Mouse (Mus musculus): ENCODE results near the gene Traf3ip3. TPM values are rescaled to one million over a fixed set of nuclear protein-coding genes. Genes with fewer than 3 reads are reported as not detected.
A peak's percentile ranks its signal among the peaks of the same experiment; 100 is the strongest.

Traf3ip3 gene
- total RNA-seq, 1 experiment from 2014 or later = 1.5 TPM

DNA sequence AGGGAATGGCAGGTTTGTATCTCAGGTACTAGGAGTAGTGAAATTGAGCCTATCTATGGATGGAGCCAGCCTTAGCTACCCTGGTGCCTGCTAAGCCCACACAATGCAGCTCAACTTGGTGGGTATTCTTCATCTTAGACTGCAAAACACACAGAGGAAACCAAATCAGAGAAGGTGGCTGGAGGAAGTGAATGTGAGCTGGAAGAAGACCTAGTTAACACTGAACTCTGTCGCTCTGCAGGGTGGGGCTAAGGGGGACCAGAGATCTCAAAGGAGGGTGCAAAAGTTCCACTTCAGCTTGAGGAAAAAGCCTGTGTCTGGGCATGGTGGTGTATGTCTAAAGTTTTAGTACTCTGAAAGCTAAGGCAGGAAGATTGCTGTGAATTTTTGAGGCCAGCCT, 41.9 kb downstream of the Traf3ip3 start:
- DNase-seq = no peak

DNA sequence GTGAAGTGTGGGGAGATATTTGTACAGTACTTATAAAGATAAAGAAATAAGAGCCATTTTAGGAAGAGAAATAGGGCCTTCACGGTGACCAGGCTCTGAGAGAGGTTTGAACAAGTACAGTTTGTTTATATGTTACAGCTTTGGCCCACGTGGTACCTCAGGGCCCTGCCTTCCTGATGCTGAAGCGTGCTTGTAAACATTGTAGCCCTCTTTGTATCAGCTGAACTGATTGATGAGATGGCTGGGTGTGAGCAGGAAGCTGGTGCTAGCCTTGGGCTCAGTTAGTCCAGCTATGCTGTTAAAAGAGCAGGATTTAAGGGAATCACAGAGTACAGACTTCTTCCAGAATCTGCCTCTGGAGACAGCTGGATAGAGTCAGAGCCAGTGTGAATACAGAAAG, 42.3 kb downstream of the Traf3ip3 start:
- DNase-seq = no peak

DNA sequence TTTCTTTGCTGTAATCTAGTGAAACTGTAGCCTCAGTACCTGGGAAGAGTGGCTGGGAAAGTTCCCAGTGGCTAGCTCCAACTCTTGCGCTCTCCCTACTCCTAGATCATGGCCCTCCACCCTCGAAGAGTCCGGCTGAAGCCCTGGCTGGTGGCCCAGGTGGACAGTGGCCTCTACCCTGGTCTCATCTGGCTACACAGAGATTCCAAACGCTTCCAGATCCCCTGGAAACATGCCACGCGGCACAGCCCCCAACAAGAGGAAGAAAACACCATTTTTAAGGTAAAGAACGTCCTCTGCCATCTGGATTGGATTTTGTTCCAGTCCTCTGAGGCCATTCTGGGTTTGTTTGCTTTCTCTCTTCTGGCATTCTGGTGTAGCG, 44.4 kb downstream of the Traf3ip3 start:
- no peak for DNase-seq

DNA sequence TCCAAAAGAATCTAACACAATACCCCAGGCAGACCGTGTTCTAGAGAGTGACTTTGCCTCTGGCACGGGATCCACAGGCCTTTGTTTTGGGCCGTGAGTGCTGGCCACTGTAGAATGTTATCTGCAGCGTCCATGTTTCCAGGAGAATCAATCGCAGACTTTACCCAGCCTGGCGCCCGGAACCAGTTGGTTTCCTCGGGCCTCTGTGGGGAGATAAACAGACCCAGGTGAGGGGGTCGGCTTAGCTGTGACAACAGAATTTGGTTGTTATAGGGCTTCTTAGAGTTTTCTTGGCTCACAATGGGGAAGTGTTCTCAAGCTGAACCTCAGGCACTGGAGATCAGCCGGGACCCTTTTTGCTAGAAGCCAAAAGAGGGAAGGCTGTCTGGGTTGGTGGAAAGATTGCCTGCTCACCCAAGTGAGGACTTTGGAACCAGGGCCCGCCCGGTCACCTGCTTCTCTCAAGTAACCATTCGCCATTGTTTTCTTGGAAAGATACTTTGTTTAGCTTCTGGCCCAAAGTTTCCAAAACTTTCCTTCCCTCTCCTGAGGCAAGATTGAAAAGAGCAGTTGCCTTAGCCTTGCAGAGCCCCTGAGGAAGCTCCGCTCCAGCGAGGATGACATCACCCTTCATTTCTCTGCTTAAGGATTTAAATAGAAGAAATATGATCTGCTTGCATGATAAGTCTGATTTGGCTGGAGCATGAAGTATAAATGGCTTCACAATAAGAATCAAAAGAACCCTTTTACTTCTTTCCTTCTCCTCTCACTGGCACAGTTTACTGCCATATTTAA, 45.0 kb downstream of the Traf3ip3 start:
- DNase-seq = no peak

DNA sequence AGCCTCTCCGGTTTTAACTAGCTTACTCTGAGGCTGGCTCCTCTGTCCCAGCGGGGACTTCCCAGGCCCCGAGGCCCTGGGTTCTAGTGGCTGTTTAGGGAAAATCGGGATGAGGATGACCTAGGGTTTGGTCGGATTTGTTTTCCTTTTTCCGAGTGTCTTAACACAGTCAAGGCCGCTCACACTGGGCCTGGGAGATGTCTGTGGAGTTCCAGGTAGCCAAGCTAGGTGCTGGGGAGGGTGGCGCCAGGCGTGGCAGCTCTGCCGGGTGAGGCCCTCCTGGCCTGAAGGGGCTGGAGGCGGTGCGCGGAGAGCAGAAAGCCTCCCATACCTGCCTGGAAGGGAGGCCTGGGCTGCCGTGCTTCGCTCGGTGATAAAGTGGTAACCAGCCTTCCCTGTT, 47.9 kb downstream of the Traf3ip3 start:
- DNase-seq = no peak

DNA sequence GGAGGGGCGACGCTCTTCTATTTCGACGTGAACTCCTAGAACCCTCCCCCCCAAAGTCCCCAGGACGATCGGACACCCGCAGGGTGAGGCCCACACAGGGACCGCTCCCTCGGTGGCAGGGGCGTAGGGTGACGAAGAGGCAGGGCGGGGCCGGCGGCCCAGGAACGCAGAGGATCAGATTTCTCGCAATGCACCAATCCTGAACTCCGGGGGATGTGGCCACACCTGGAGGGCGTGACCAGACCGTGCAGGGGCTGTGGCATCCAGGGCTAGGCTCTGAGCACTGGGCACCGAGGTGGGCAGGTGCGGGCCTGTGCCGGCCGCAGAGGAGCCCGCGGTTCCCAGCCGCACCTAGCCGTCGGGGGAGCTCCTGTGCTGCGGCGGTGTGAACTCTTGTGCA, 48.6 kb downstream of the Traf3ip3 start, which contains the start of gene Irf6:
TSS of gene Irf6 (plus strand) at position 240 of the 400 bp plus-strand sequence.
- peak; percentile 69 for DNase-seq

DNA sequence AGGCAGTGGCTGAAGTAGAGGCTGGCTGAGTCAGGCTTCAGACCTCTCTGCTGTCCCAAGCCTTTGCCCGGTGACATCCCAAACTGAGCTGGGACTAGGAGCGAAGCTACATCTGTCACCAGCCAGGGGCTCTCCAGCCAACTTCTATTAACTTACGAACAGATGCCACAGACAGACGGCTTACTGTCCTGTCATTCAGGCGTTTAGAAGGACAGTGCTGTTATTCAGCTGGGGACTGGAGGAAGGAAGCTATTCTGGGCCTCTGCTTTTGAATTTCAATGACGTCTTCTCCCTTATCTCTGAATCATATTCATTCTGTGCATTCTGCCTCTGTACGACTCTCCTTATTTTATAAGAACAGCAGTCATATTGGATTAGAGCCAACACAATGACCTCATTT, 50.4 kb downstream of the Traf3ip3 start:
- DNase-seq = no peak

DNA sequence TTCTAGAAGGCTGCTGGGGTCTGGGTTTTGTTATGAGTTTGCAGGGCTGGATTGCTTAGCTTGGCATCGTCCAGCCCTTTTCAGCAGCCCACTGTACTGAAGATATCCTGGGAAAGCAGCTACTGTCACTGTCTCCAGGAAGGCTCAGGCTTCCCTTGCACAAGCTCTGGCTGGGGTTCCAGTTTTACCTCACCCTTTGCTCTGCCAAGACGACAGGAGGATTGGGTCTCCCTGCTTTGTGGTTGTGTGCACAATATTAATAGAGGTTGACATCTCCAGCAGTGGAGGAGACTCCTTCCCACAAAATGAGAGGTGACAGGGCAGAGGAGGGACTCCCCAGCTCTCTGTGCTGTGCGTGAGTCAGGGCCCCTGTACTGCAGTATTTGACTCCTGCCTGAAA, 52.3 kb downstream of the Traf3ip3 start:
- no peak for DNase-seq

DNA sequence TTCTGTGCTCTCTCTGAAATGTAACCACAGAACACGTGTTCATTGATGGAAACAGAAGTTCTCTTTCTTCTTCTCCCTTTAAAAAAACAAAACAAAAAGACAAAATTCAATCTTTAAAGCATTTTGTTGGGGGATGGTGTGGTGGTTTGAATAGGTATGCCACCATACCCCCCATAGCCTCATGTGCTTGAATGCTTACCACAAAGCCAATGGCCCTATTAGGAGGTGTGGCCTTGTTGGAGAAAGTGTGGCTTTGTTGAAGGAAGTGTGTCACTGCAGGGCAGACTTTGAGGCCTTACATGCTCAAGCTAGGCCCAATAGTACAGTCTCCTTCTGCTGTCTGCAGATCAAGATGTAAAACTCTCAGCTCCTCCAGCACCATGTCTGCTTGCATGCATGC, 55.1 kb downstream of the Traf3ip3 start:
- no peak for DNase-seq

DNA sequence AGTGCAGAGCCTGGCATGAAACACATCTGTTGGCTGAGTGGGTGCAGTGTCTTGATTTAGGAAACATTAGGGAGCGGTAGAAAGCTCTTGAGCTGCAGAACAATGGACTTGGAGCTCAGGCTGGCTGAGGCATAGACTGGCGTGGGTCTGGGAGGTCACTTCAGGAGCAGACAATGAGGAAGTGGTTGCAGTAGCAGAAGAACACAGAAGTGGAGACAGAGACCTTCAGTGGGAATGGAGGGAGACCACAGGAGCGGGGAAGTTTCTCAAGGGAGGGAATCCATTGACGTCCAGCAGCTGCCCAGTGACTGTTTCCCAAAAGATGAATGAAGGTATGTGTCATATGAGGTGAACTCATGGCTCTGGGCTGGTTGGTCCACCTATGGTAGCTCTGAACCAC, 56.4 kb downstream of the Traf3ip3 start:
- DNase-seq = no peak

DNA sequence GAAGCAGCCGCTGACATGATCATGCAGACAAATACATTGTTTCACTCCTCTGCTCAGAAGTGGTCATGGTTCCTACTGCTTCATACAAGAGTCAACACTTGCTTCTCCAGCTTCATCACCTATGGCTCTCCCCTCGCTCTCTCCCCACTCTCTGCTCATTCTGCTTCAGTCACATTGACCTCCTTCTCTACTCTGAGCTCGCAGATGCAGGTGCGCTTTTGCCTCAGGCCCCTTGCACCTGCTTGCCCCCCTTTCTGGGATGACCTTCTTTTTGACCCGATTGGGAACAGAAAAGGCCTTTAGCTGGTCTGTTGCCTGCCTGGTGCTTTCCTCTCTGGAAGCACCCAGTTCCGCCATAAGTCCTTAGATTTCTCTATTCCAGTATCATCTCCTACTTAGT, 57.0 kb downstream of the Traf3ip3 start:
- no peak for DNase-seq

DNA sequence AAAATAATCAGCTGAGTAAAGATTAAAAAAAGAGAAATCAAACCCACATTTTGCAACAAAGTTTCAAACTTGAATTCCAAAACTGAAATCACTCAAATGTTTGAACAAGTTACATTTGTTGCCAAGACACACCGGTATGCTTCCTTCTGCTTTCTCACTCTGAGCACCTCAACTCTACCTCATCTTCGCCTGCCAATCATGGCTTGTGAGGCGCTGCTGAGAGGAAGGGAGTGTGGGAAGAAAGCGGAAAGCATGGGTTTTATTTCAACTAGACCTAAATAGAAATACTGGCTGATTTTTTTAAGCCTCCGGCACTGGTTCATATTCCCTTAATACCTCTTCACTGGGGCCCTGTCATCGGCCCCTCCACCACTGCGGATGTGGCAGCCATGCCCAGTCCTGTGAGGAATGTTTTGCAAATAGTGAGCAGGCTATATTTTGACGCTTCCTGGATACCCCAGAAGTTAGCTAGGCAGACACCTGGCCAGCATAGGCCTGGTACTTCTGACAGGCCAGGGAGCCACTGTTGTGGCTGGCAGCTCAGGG, 58.9 kb downstream of the Traf3ip3 start:
- no peak for DNase-seq

DNA sequence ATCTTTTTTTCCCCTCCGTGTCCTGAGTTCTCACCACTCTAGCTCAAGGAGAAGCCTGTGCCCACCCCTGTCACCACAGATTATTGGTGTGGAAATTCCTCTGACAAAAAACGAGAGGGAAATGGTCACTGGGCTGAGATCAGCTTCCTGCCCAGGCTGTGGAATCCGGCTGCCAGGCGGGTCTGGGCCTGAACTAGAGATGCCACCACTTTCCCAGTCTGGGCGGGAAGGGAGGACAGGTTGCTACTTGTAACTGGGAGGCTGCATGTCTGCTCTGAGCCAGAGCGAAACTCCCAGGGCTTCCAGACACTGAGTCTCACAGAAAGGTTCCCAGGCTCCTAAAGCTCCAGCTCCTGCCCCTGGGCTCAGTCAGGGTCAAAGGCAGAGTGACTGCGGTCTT, 60.4 kb downstream of the Traf3ip3 start:
- no peak for DNase-seq

DNA sequence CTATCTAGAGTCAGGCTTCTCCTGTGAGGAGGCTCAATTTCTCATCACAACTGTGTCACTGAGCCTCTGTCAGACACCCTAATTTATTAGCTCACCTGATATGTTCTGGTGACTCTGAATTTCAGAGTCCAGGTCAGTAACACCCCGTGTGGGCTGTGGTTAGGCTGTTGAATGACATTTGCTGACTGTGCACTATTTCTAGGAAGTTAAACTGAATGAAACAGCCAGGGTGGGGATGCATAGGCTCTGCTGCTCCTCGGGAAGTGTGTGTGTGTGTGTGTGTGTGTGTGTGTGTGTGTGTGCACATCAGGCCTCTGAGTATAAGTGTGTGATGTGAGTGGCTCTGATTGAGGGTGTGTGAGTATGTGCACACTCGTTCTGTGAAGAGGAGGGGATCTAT, 62.8 kb downstream of the Traf3ip3 start:
- DNase-seq = no peak

DNA sequence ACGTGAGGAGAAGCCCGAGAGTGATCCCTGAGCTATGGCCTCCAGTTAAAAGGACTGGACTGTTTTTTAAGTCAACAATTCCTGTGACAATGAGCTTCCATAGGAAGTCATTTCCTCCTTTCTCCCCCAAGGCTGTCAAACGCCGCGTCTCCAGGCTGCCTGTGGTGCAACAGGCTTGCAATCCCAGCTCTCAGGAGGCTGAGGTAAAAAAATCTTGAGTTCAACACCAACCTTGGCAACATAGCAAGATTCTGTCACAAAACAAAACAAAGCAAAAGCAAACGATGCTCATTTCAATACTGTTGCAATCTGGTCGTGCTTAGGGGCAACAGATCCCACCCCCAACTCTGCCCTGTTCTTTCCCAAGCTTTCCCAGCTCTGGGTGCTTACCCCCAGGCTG, 63.4 kb downstream of the Traf3ip3 start:
- no peak for DNase-seq

DNA sequence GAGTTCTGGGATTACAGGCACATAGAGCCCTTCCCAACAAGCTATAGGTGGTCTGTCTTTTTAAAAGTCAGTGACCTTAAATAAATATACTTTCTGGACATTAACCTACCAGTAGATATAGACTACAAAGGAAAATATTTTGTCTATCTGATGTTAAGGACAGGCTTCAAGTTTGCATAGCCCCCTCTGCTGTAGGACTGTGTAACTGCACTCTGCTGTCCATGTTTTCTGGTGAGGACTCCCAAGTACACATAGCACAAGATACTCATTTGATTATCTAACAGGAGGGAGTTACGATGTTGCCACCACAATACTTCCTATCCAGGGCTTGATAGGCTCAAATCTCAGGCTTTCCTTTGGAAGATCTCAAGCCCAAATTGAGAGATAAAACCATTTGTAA, 67.8 kb downstream of the Traf3ip3 start:
- no peak for DNase-seq

DNA sequence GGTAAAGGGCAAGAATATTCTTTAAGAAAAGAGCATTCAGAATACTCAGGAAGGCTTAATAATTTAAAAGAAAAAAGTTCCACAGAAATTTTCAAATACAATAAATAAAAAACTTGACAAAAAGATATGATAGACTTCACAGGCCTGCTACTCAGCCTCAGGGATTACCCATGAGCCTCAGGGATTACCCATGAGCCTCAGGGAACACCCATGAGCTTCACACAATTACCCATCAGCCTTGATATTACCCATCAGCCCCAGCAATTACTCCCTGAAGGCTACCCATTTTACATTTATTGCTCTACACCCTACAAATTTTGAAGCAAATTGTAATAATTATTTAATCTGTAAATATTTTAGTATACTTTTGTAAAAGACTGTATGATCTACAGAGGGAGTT, 69.1 kb downstream of the Traf3ip3 start:
- no peak for DNase-seq

DNA sequence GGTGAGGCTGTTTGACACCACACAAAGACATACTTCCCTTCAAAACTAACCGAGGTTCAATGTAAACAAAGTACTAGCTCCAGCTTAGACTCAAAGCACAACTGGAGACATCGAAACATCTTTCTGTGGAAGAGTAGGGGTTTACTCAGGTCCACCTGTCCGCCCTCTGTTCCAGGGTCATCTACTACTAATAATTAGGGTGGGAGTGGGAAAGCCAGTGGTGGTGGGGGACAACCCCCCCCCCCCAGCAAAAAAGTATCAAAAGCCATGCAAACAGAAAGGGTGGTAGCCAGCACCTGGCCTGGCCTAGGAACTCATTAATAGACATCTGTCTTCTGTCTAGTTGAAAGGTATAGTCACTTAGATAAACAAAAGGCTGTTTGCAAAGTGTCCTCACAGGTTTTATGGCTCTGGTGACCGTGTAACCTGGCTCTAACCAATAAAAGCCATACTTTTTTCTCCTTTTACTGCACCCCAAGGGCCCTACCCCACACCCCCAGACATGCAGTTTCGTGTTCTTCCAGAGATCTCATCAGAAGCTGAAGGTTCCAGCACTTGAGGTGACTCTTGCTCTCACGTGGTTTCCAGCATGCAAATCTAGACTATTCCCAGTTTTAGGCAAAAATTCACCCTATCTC, 70.1 kb downstream of the Traf3ip3 start:
- DNase-seq = no peak

DNA sequence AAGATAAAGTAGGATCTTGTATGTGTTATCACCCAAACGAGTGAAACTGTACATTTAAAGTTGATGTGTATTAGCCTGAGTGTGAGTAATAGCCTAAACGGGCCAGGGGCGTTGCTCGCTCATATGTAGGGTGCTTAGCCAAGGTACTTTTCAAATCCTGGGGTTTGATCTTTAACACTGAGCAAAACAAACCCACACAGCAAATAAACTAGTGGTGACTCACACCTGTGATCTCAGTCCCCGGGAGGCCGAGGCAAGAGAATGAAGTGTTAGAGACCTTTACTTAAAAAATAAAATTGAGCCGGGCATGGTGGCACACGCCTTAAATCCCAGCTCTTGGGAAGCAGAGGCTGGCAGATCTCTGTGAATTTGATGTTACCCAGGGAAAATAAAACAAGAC, 70.7 kb downstream of the Traf3ip3 start:
- DNase-seq = no peak

DNA sequence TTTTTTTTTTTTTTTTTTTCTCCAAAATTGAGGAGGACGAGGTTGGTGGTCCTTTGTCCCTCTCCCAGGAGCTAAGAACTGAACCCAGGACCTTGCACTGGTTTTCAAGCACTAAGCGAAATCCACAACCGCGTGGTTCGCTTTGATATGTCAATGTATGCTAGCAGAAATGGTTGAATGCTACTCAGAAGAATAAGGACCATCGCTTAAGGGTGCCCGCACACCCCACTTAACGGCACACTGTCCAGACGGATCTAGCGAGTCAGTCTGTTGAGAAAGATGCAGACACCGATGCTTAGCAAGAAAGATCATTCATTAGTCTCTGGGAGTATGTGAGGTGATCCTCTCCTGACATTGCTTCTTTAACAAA, 71.1 kb downstream of the Traf3ip3 start:
- no peak for DNase-seq

DNA sequence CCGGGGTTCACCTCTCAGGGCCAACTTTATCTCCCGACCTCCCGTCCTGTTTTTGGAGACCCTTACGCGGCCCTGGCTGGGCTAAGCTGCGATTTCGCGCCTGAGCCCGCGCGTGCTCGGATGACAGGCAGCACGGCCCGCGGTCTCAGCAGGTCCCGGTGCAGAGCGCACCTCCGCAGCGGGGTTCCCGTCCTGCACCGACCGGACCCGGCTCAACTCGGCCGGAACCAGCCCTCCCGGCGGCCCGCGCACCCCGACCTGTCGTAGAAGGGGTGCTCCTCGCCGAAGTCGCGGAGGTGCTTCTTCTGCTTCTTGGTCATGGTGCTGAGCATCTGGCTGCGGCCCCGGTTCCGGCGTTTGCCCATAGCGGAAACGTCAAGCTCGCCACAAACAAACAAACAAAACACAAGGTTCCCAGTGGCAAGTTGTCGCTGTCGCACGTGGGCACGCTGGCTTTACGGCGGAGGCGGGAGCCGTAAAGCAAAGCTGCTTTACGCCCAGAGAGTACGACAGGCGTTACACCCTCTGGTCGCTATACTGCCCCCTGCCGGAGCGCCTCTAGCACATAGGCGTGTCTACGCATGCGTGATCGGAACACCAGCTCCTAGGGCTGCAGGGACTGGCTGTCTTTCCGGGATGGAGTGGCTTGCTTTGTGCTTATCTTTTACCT, 71.6 kb downstream of the Traf3ip3 start, which contains the start of gene Diexf:
TSS of gene Diexf (minus strand) at position 487 of the 670 bp plus-strand sequence.
- peak; percentile 99 for DNase-seq

DNA sequence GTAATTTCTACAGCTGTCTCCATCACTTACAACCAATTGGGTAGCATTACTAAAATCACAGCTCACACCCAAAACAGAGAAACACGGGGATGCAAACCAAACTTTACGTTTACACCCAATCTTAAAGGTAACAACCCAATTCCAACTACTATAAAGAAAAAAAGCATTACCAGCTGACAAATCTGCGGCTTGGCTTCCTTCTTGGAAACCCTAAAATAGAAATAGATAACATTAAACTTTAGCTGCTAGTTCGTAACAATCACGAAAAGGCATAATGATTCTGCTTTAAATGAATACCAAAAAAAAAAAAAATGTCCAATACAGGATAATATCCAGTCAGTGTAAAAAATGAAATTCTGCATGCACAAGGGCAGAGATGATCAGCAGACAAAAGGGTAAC, 72.2 kb downstream of the Traf3ip3 start:
- DNase-seq = no peak

DNA sequence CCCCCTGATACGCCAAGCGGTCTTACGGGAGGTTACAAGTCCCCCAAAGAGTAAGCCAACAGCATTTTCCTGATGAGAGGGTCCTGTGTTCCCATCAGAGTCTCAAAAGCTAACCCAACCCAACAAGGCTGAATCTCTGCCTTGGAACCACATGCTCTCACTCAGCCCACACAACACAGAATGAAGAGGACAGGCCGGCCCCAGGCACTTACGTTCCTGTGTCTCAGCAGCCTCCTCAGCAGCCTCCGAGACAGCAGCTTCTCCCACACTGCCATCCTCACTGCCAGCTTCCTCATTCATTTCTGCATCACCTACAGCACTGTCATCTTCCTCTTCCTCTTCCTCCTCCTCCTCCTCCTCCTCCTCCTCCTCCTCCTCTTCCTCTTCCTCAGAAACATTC, 73.4 kb downstream of the Traf3ip3 start:
- no peak for DNase-seq
